Mouse (Mus musculus) neural tube, embryonic 10.5 days (tissue): ENCODE results near the gene Triap1.

Experiments used
- DNase-seq: peaks from one replicate; pipeline ENCODE4 v3.0.0-alpha.2; 2017; ENCODE audit warnings: low spot score; ENCODE audit errors: extremely low spot score

Triap1 gene

GRCm38 (mm10) chr5:115392969-115393368, 51.9 kb downstream of the Triap1 start:
- DNase-seq: no peak
